Mouse (Mus musculus): ENCODE measurements around the gene Bcan.

- TF ChIP-seq POLR2A (IDR thresholded peaks at IDR 0.05; ENCODE audit: control insufficient read depth, extremely low read depth, insufficient read depth, low read length, poor library complexity), result no peak
- no peak for TF ChIP-seq CTCF (IDR thresholded peaks at IDR 0.05; ENCODE audit: borderline replicate concordance, control insufficient read depth, extremely low read depth, insufficient read depth, low read length, poor library complexity)
Measured at GRCm38 (mm10) chr3:87981214-87981760, 18.7 kb downstream of the Bcan start.

Measured in thymus, adult 2 months (tissue).